Comparison of ENCODE assay signal across 13 mouse cellular contexts in genomic region chr15:102780626-102781025, GRCm38 (mm10).
"Had no signal": no experiment of that assay in that cellular context is flagged by ENCODE, and none has a peak within 500 bp of the region (broad histone marks: within the 10 kb centered on the region; RNA-seq: fewer than 3 reads in every experiment).

No protein-coding gene starts in this region.

- H3K4me3 ChIP-seq: left cerebral cortex, adult 2 months; limb, embryonic 10.5 days; liver, embryonic 15.5 days; midbrain, embryonic 13.5 days had no signal

- H3K36me3 ChIP-seq: limb, embryonic 10.5 days; liver, embryonic 15.5 days; midbrain, embryonic 13.5 days had no signal

- H3K9me3 ChIP-seq: limb, embryonic 10.5 days; liver, embryonic 15.5 days; midbrain, embryonic 13.5 days had no signal

- H3K4me1 ChIP-seq: liver, embryonic 15.5 days had no signal

- H3K27ac ChIP-seq: left cerebral cortex, adult 2 months; limb, embryonic 10.5 days; liver, embryonic 15.5 days; midbrain, embryonic 13.5 days had no signal

- ATAC-seq: hindbrain, embryonic 16.5 days; inflammation-experienced regulatory T-cells, adult 6 months; lung, postnatal 0 days; midbrain, embryonic 13.5 days had no signal

- H3K9ac ChIP-seq: liver, embryonic 15.5 days; midbrain, embryonic 13.5 days had no signal

- H3K4me2 ChIP-seq: liver, embryonic 11.5 days; liver, embryonic 15.5 days; midbrain, embryonic 13.5 days had no signal

- DNase-seq: lung, adult 2 months; lung, postnatal 36 days; right cerebral cortex, adult 18-20 months; right cerebral cortex, postnatal 25 days; thymus, postnatal 36 days had no signal
